Comparison of ENCODE assay signal across 26 mouse cellular contexts in the genomic region with DNA sequence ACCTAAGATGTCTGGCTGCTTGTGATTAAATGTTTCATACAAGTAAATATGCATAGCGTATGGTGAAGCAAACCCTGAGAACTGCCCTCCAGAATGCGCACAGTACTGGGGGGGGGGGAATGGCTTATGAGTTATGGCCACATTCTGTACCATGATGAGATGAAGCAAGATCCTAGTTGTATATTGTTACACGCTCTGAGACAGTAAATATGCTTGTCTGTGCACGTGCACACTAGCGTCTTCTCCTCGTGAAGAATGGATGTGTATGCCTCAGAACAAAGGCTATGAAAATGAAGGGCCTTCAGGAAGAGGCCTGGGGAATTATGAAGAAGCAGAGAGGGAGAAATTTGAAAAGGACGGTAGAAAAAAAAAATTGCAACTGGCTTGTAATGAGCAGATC. TPM values are rescaled to one million over a fixed set of nuclear protein-coding genes. Genes with fewer than 3 reads are reported as not detected.
"Had no signal": no experiment of that assay in that cellular context is flagged by ENCODE, and none has a peak within 500 bp of the region (broad histone marks: within the 10 kb centered on the region; RNA-seq: fewer than 3 reads in every experiment).

No protein-coding gene starts in this region.

- H3K4me1 ChIP-seq: heart, embryonic 10.5 days; heart, embryonic 12.5 days; hindbrain, embryonic 10.5 days; hindbrain, embryonic 12.5 days; hindbrain, embryonic 15.5 days; intestine, embryonic 15.5 days had no signal

- H3K4me2 ChIP-seq: heart, embryonic 12.5 days; hindbrain, embryonic 12.5 days; hindbrain, embryonic 15.5 days; intestine, embryonic 15.5 days; limb, embryonic 12.5 days; liver, embryonic 11.5 days had no signal

- H3K9me3 ChIP-seq: heart, embryonic 10.5 days; heart, embryonic 12.5 days; hindbrain, embryonic 10.5 days; hindbrain, embryonic 12.5 days; hindbrain, embryonic 15.5 days; intestine, embryonic 15.5 days; limb, embryonic 10.5 days; limb, embryonic 12.5 days had no signal

- H3K36me3 ChIP-seq: heart, embryonic 10.5 days; heart, embryonic 12.5 days; hindbrain, embryonic 10.5 days; hindbrain, embryonic 12.5 days; hindbrain, embryonic 15.5 days; intestine, embryonic 15.5 days; limb, embryonic 10.5 days; limb, embryonic 12.5 days had no signal

- ATAC-seq: inflammation-experienced regulatory T-cells, adult 6 months; intestine, embryonic 15.5 days; intestine, postnatal 0 days had no signal

- H3K4me3 ChIP-seq: gastrocnemius, adult 2 months; heart, embryonic 10.5 days; heart, embryonic 12.5 days; hindbrain, embryonic 10.5 days; hindbrain, embryonic 12.5 days; hindbrain, embryonic 15.5 days; intestine, embryonic 15.5 days; layer of hippocampus, adult 2 months; left cerebral cortex, adult 2 months; limb, embryonic 10.5 days; limb, embryonic 12.5 days had no signal

- H3K27ac ChIP-seq: gastrocnemius, adult 2 months; heart, embryonic 10.5 days; hindbrain, embryonic 10.5 days; hindbrain, embryonic 12.5 days; hindbrain, embryonic 15.5 days; intestine, embryonic 15.5 days; layer of hippocampus, adult 2 months; left cerebral cortex, adult 2 months; limb, embryonic 10.5 days; limb, embryonic 12.5 days had no signal

- H3K9ac ChIP-seq: heart, embryonic 12.5 days; hindbrain, embryonic 12.5 days; hindbrain, embryonic 15.5 days; intestine, embryonic 15.5 days; limb, embryonic 12.5 days had no signal

- H3K27me3 ChIP-seq: heart, embryonic 12.5 days; hindbrain, embryonic 12.5 days; hindbrain, embryonic 15.5 days; intestine, embryonic 15.5 days; limb, embryonic 12.5 days had no signal

- DNase-seq: gastrocnemius, adult 2 months; gastrocnemius, postnatal 10 days; gastrocnemius, postnatal 25 days; heart, adult 18-20 months; heart, postnatal 10 days; heart, postnatal 4 days; kidney, adult 18-20 months; kidney, adult 8-10 months; kidney, postnatal 10 days; kidney, postnatal 25 days; kidney, postnatal 4 days; liver had no signal

RNA-seq across cellular contexts. Expression of a gene that starts 48.4 kb away (rescaled TPM):
- total RNA-seq: granulocyte monocyte progenitor cell, adult 5-6 weeks had no signal
- polyA plus RNA-seq: inflammation-experienced regulatory T-cells, adult 6 months had no signal
